Comparison of ENCODE assay signal across 10 mouse cellular contexts in genomic region chr19:59387178-59387577, GRCm38 (mm10). TPM values are rescaled to one million over a fixed set of nuclear protein-coding genes. Genes with fewer than 3 reads are reported as not detected.
DNase-seq lines count a peak whose midpoint lies in the region; TF ChIP-seq lines count a peak whose summit lies in the region.
"Had no signal": no experiment of that assay in that cellular context is flagged by ENCODE, and none has a peak within 500 bp of the region (broad histone marks: within the 10 kb centered on the region; RNA-seq: fewer than 3 reads in every experiment).

No protein-coding gene starts in this region.

- intact Hi-C loops in heart, postnatal 14 days (cut with DNase I) = no loop called here

- no peaks in the 10 kb centered on the region for H3K4me1 ChIP-seq in small intestine, adult 2 months (ENCODE audit: control insufficient read depth, insufficient read depth, insufficient read length, low read length)

- H3K27me3 ChIP-seq in small intestine, adult 2 months (ENCODE audit: control insufficient read depth, insufficient read depth, low read length) = no peaks in the 10 kb centered on the region

- no peak for TF ChIP-seq POLR2A in brain, embryonic 14.5 days (IDR thresholded peaks at IDR 0.05; ENCODE audit: borderline replicate concordance, extremely low read depth, insufficient read depth, insufficient read length, poor library complexity, severe bottlenecking)
- TF ChIP-seq POLR2A in small intestine, adult 2 months (IDR thresholded peaks at IDR 0.05; ENCODE audit: low read depth, low read length) = no peak

- H3K27ac ChIP-seq in small intestine, adult 2 months (ENCODE audit: insufficient read depth, low read depth, low read length) = no peak overlapping the region
- H3K27ac ChIP-seq: embryonic facial prominence, embryonic 12.5 days; limb, embryonic 13.5 days had no signal

- DNase-seq in heart, postnatal 14 days = peak; percentile 16 to 34
- no peak for DNase-seq in heart, adult 9 months (ENCODE audit: low spot score in 2 of 2)
- peak; percentile 55 for DNase-seq in testis, postnatal 10 days (ENCODE audit: low spot score)
- DNase-seq in testis, postnatal 14 days (ENCODE audit: low spot score) = no peak
- peak; percentile 62 for DNase-seq in brain, embryonic 14.5 days (ENCODE audit: low read depth)
- DNase-seq in layer of hippocampus, postnatal 14 days (ENCODE audit: low spot score in 2 of 2) = peak; percentile 63 to 67
- no peak for DNase-seq in urinary bladder, adult 2 months (ENCODE audit: low spot score)

- no peaks in the 10 kb centered on the region for H3K36me3 ChIP-seq in small intestine, adult 2 months (ENCODE audit: control insufficient read depth, insufficient read depth, low read length)
- H3K36me3 ChIP-seq: embryonic facial prominence, embryonic 12.5 days; limb, embryonic 13.5 days had no signal

- WGBS in small intestine, adult 2 months = 31% methylated on average over 1 of the region's 1 CpGs

- H3K4me3 ChIP-seq in small intestine, adult 2 months (ENCODE audit: low read depth, low read length) = no peak overlapping the region
- H3K4me3 ChIP-seq: embryonic facial prominence, embryonic 12.5 days; limb, embryonic 13.5 days had no signal

- peak; percentile 68; the same call in 1 of the 2 replicates for TF ChIP-seq CTCF in brain, embryonic 14.5 days (IDR thresholded peaks at IDR 0.05; ENCODE audit: borderline replicate concordance, extremely low read depth, insufficient read depth, insufficient read length)
- peak; percentile 16; the same call in 1 of the 2 replicates for TF ChIP-seq CTCF in small intestine, adult 2 months (IDR thresholded peaks at IDR 0.05; ENCODE audit: extremely low read depth, insufficient read length, insufficient replicate concordance, low read depth, low read length)

RNA-seq across cellular contexts. Expression of gene Pdzd8, which starts 41.6 kb away (rescaled TPM):
- total RNA-seq in heart, postnatal 14 days (2021) = 10 to 100 TPM; 25.6 to 26.5 TPM
- 10.9 and 18.8 TPM in 2 replicates for polyA plus RNA-seq in brain, embryonic 14.5 days (2012; rRNA removed)
- total RNA-seq in layer of hippocampus, postnatal 14 days (2021) = 10 to 100 TPM; 51.8 to 55.6 TPM
- polyA plus RNA-seq in small intestine, adult 2 months (2012; rRNA removed) = 7.5 and 11.8 TPM in 2 replicates
- polyA plus RNA-seq in urinary bladder, adult 2 months (2012; rRNA removed) = 10.1 and 13.0 TPM in 2 replicates

Comparison
In these comparisons a context has a peak if more than half of its experiments do, and no peak if none do; other contexts are left out.
1. DNase-seq: peak in heart, postnatal 14 days (2 of 2), testis, postnatal 10 days (single experiment), brain, embryonic 14.5 days (single experiment) and layer of hippocampus, postnatal 14 days (2 of 2); none in heart, adult 9 months (0 of 2), testis, postnatal 14 days (single experiment) and urinary bladder, adult 2 months (single experiment).